Mouse (Mus musculus): ENCODE measurements around the gene Nrde2.

GRCm38 (mm10) chr12:100186376-100186775, 26.9 kb upstream of the Nrde2 start:
- no peak for TF ChIP-seq CTCF (IDR thresholded peaks at IDR 0.05; ENCODE audit: low read depth)
- no peak for TF ChIP-seq EP300 (IDR thresholded peaks at IDR 0.05; ENCODE audit: low read depth)
